Mouse (Mus musculus) bone marrow, adult 2 months (tissue): ENCODE results near the gene Kctd15. TPM values are rescaled to one million over a fixed set of nuclear protein-coding genes. Genes with fewer than 3 reads are reported as not detected.

Experiments
- H3K27ac ChIP-seq: fragments of 200-500 bp; 2 replicates; pipeline ENCODE4 v1.5.1; 2012; ENCODE audit warnings: low read depth, mild to moderate bottlenecking, control low read depth, inconsistent platforms, low read length; ENCODE audit not compliant: control insufficient read depth, poor library complexity, insufficient read depth
- H3K4me1 ChIP-seq: fragments of 200-500 bp; 2 replicates; pipeline ENCODE4 v1.6.1; 2011; ENCODE audit warnings: low read length; ENCODE audit not compliant: control insufficient read depth, insufficient read depth
- H3K4me3 ChIP-seq: fragments of 200-500 bp; replicated peaks from 2 replicates; pipeline ENCODE3; 2011; ENCODE audit warnings: mild to moderate bottlenecking, low read depth, low read length, control low read depth; ENCODE audit not compliant: control insufficient read depth
- CTCF ChIP-seq: fragments of 200-500 bp; IDR thresholded peaks from 2 replicates; pipeline ENCODE4 v1.5.1; 2011; ENCODE audit warnings: low read length, control low read depth; ENCODE audit not compliant: control insufficient read depth, insufficient read depth
- POLR2A ChIP-seq: fragments of 200-500 bp; IDR thresholded peaks from 2 replicates; pipeline ENCODE4 v1.6.1; 2011; ENCODE audit warnings: low read depth, mild to moderate bottlenecking, control low read depth, low read length, borderline replicate concordance; ENCODE audit not compliant: control insufficient read depth
- WGBS: fragments of 180-500 bp; shearing (Covaris S2); methylation state at CpG from one replicate; pipeline ENCODE4 v1.1.7; 2018; 5-methylcytosine and 5-hydroxymethylcytosine counted together
- polyA plus RNA-seq: library from polyadenylated mRNA; stranded (reverse); fragments of >200 nt; gene quantifications from 2 replicates; pipeline ENCODE4 v1.2.4, GENCODE M21; 2011; ENCODE audit warnings: low replicate concordance; ENCODE audit not compliant: missing spikeins, insufficient read depth, insufficient read length

Gene Kctd15
- polyA plus RNA-seq, 1 experiment, result 0.80 TPM

GRCm38 (mm10) chr7:34618141-34618890, 38.2 kb downstream of the Kctd15 start:
- Histone ChIP-seq H3K4me3 (no peak overlapping the region), H3K27ac (no peak overlapping the region), H3K4me1 (no peaks in the 10 kb centered on the region)
- WGBS, result 74% methylated on average over 11 of the region's 11 CpGs
- TF ChIP-seq CTCF (no peak), POLR2A (no peak)

- WGBS, result 85% methylated on average over 2 of the region's 2 CpGs
- TF ChIP-seq POLR2A, result no peak
- TF ChIP-seq CTCF, result no peak
These were observed 40.3 kb downstream of the Kctd15 start for GRCm38 (mm10) chr7:34616275-34616674.

DNA sequence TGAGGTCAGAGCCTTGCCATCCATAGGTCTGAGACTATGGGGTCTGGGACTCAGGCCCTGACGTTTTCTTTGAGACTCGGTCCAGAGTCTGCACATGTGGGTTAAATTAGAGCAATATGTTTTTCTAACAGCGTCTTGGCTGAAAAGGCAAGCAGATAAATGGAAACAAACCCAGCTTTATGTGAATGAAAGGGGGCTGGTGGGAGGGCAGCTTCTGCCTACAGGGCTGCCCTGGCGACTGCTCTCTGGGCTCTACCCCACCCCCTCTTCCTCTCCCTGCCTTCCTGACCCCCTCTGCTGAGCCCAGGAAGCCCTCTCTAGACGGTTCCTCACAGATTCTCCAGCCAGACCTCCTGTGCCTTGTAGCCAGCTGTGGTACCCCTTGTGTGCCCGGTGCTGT, 46.1 kb downstream of the Kctd15 start:
- Histone ChIP-seq H3K4me3 (no peak overlapping the region), H3K27ac (no peak overlapping the region), H3K4me1 (no peaks in the 10 kb centered on the region)
- 54% methylated on average over 6 of the region's 6 CpGs for WGBS
- no peak for TF ChIP-seq POLR2A
- no peak for TF ChIP-seq CTCF

More at GRCm38 (mm10) chr7:34616275-34616674, 40.3 kb downstream of the Kctd15 start:
- H3K4me1 ChIP-seq, result no peaks in the 10 kb centered on the region
- H3K27ac ChIP-seq, result no peak overlapping the region
- H3K4me3 ChIP-seq, result no peak overlapping the region

DNA sequence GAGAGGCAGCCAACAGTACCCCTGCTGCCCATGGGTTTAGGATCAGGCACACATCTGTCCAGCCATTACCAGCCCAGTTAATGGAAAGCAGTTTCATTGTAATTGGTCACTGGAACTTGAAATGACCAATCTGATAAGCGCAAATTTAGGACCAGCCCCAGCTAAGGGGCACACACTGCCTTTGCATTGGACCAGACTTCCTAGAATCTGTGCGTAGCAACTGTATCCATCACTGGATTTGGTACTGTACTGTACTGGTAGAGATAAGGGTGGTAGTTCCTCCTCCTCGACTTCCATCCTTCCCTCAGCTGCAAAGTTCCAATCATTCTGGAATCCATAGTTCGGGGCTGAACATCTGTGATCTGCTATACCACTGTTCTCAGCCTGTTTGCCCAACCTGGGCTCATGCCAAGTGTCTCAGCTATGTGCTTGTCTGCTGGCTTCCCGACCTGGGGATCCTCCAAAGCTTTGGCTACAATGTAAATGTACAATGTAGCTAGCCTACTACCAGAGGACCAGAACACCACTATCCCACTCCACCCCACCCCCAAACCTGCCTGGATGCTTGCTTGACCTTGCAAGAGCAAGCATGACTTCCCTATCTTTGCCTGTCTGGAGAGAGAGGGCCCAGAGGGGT, 49.1 kb downstream of the Kctd15 start:
- TF ChIP-seq POLR2A (no peak), CTCF (no peak)

GRCm38 (mm10) chr7:34606729-34607128, 49.8 kb downstream of the Kctd15 start:
- 70% methylated on average over 11 of the region's 11 CpGs for whole genome bisulfite sequencing

More for the DNA sequence above, 49.1 kb downstream of the Kctd15 start:
- WGBS, result 58% methylated on average over 5 of the region's 5 CpGs
- no peaks in the 10 kb centered on the region for H3K4me1 ChIP-seq
- no peak overlapping the region for H3K4me3 ChIP-seq
- H3K27ac ChIP-seq, result no peak overlapping the region

DNA sequence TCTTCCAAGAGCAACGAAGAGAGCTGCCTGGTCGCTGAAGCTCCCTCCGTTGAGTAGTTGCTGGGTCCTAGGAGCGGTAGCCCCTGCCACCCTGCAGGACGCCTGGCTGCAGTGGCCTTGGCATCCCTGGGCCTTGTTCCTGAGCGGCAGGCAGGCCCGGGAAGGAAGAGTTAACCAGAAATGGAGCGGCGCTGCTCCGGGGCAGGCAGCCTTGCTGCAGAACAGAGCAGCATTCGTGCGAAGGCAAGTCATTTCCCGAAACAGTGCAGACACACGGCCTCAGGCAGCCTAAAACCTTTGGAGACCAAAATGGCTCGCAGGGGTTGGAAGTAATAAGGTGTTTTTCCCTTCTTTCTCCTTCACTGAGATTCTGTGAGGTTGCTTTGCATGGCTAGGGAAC, 50.5 kb downstream of the Kctd15 start:
- no peak for TF ChIP-seq POLR2A
- TF ChIP-seq CTCF, result no peak
- WGBS, result 41% methylated on average over 15 of the region's 15 CpGs

More at GRCm38 (mm10) chr7:34606729-34607128, 49.8 kb downstream of the Kctd15 start:
- H3K4me1 ChIP-seq, result no peaks in the 10 kb centered on the region
- H3K27ac ChIP-seq, result no peak overlapping the region
- TF ChIP-seq CTCF (no peak), POLR2A (no peak)
- H3K4me3 ChIP-seq, result no peak overlapping the region

GRCm38 (mm10) chr7:34598576-34598975, 58.0 kb downstream of the Kctd15 start:
- Histone ChIP-seq H3K27ac (no peak overlapping the region), H3K4me3 (no peak overlapping the region), H3K4me1 (no peaks in the 10 kb centered on the region)
- no peak for TF ChIP-seq CTCF
- no peak for TF ChIP-seq POLR2A
- 56% methylated on average over 9 of the region's 9 CpGs for WGBS

More for the DNA sequence above, 50.5 kb downstream of the Kctd15 start:
- H3K4me3 ChIP-seq, result no peak overlapping the region
- no peak overlapping the region for H3K27ac ChIP-seq
- H3K4me1 ChIP-seq, result no peaks in the 10 kb centered on the region

DNA sequence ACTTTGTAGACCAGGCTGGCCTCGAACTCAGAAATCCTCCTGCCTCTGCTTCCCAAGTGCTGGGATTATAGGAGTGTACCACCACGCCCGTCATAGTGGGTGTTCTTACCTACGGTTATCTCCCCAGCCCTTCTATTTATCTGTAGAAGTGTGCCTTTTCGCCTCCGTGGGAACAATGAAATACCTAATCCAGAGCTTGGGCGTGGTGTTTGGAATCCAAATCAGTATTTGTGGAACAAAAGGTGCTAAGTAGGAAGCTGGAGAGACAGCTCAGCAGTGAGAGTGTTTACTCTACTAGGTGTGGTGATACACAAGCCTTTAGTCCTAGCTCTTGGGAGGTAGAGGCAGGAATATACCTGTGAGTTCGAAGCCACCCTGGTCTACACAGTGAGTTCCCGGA, 58.5 kb downstream of the Kctd15 start:
- no peak overlapping the region for H3K27ac ChIP-seq
- WGBS, result 80% methylated on average over 9 of the region's 9 CpGs
- H3K4me1 ChIP-seq, result no peaks in the 10 kb centered on the region
- TF ChIP-seq POLR2A, result no peak
- no peak for TF ChIP-seq CTCF
- no peak overlapping the region for H3K4me3 ChIP-seq
